15 mouse cellular contexts compared by ENCODE assay signal in genomic region chr14:45554336-45554735, GRCm38 (mm10). TPM values are rescaled to one million over a fixed set of nuclear protein-coding genes. Genes with fewer than 3 reads are reported as not detected.
DNase-seq lines count a peak whose midpoint lies in the region; ATAC-seq lines count a peak whose summit lies in the region.
"Had no signal": no experiment of that assay in that cellular context is flagged by ENCODE, and none has a peak within 500 bp of the region (broad histone marks: within the 10 kb centered on the region; RNA-seq: fewer than 3 reads in every experiment).

No protein-coding gene starts in this region.

- H3K9me3 ChIP-seq in lung, embryonic 16.5 days (ENCODE audit: control insufficient read depth, low read length), result no peaks in the 10 kb centered on the region
- H3K9me3 ChIP-seq: hindbrain, embryonic 13.5 days; kidney, embryonic 15.5 days had no signal

- no peaks in the 10 kb centered on the region for H3K27me3 ChIP-seq in lung, embryonic 16.5 days (ENCODE audit: control insufficient read depth, insufficient read depth, low read depth, low read length)
- H3K27me3 ChIP-seq: hindbrain, embryonic 13.5 days; kidney, embryonic 15.5 days; Patski had no signal

- DNase-seq in heart, adult 8-10 months (ENCODE audit: low spot score), result peak; percentile 57
- DNase-seq in heart, adult 11 months, result no peak
- DNase-seq in lung, postnatal 36 days, result no peak
- peak; percentile 37 for DNase-seq in heart, postnatal 4 days
- DNase-seq in urinary bladder, adult 18-20 months (ENCODE audit: low spot score in 2 of 2), result no peak
- no peak for DNase-seq in kidney, postnatal 4 days
- DNase-seq: midbrain, embryonic 14.5 days; thymus, adult 18-20 months had no signal

- H3K27ac ChIP-seq in lung, embryonic 16.5 days (ENCODE audit: low read length), result peak overlapping the region; percentile 27; the same call in 1 of the 2 replicates
- H3K27ac ChIP-seq: hindbrain, embryonic 13.5 days; kidney, embryonic 15.5 days had no signal

- no peaks in the 10 kb centered on the region for H3K36me3 ChIP-seq in lung, embryonic 16.5 days (ENCODE audit: control insufficient read depth, insufficient read depth, low read length)
- H3K36me3 ChIP-seq: hindbrain, embryonic 13.5 days; kidney, embryonic 15.5 days had no signal

- H3K9ac ChIP-seq in lung, embryonic 16.5 days (ENCODE audit: low read length), result no peak overlapping the region
- H3K9ac ChIP-seq: hindbrain, embryonic 13.5 days; kidney, embryonic 15.5 days had no signal

- no peak overlapping the region for H3K4me3 ChIP-seq in lung, embryonic 16.5 days (ENCODE audit: low read length)
- H3K4me3 ChIP-seq: hindbrain, embryonic 13.5 days; kidney, embryonic 15.5 days had no signal

- no peak overlapping the region for H3K4me2 ChIP-seq in lung, embryonic 16.5 days (ENCODE audit: low read depth, low read length)
- H3K4me2 ChIP-seq: hindbrain, embryonic 13.5 days; kidney, embryonic 15.5 days had no signal

- ATAC-seq in lung, embryonic 16.5 days (ENCODE audit: low read depth), result peak; percentile 49; the same call in 1 of the 2 replicates
- ATAC-seq: activated CD4-positive, CD25-positive, alpha-beta regulatory T cell, adult 4 months had no signal

- 53% methylated on average over 6 of the region's 6 CpGs for WGBS in lung, embryonic 16.5 days

- peaks cover 6% of the 10 kb centered on the region for H3K4me1 ChIP-seq in lung, embryonic 16.5 days (replicated peaks; ENCODE audit: control insufficient read depth, insufficient read depth, low read length)
- H3K4me1 ChIP-seq: hindbrain, embryonic 13.5 days had no signal

RNA-seq across cellular contexts. Expression of gene Fermt2, which starts 24.4 kb away (rescaled TPM):
- total RNA-seq in heart, adult 8-10 months (2022), result 100 to 1,000 TPM; 205 to 238 (median 230) TPM
- 276 and 304 TPM in 2 replicates for polyA plus RNA-seq in lung, embryonic 16.5 days (2015; fragmentation: Nextera tagmentation; extraction: Ambion mirVana)
- 100 to 1,000 TPM; 311 to 341 TPM for total RNA-seq in heart, postnatal 4 days (2021)
- total RNA-seq: megakaryocyte, adult 5-6 weeks; neutrophil, adult 5-6 weeks had no signal

Comparison
In these comparisons a context has a peak if more than half of its experiments do, and no peak if none do; other contexts are left out.
1. DNase-seq: peak in heart, adult 8-10 months (single experiment) and heart, postnatal 4 days (single experiment); none in heart, adult 11 months (single experiment), lung, postnatal 36 days (single experiment), urinary bladder, adult 18-20 months (0 of 2) and kidney, postnatal 4 days (0 of 2).